Mouse (Mus musculus): Measurements from ENCODE around the gene Bcl2l11.

The Bcl2l11 gene

DNA sequence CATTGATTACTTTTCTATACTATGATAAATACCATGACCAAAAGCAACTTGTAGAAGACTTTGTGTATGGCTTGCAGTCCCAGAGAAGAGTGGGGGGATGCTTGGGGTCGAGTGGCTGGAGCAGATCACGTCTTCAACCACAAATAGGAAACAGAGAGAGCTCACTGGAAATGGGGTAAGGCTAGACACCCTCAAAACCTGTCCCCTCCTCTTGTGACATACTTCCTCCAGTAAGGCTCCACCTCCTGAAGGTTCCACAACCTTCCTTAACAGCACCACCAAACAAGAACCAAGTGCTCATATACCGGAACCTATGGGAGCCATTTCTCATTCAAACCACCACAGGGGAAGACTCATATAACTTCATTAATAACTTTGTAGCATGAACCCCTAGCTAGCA lies 44.8 kb downstream of the Bcl2l11 start:
- Histone ChIP-seq H3K4me1 (replicated peaks; ENCODE audit: low read depth, low read length) (peaks cover 29% of the 10 kb centered on the region), H3K4me3 (replicated peaks; ENCODE audit: low read length) (no peak overlapping the region), H3K36me3 (ENCODE audit: insufficient read depth, low read length) (no peaks in the 10 kb centered on the region), H3K27me3 (ENCODE audit: insufficient read depth, low read length) (no peaks in the 10 kb centered on the region), H3K9me3 (ENCODE audit: low read length) (peaks cover 5% of the 10 kb centered on the region; the same call in 1 of the 2 replicates)
- TF ChIP-seq NANOG (IDR thresholded peaks at IDR 0.05; ENCODE audit: borderline replicate concordance, low read length), result no peak
- TF ChIP-seq POU5F1 (IDR thresholded peaks at IDR 0.05; ENCODE audit: borderline replicate concordance, low read length), result no peak
- TF ChIP-seq CTCF (conservative IDR thresholded peaks at IDR 0.05; ENCODE audit: low read length), result no peak

DNA sequence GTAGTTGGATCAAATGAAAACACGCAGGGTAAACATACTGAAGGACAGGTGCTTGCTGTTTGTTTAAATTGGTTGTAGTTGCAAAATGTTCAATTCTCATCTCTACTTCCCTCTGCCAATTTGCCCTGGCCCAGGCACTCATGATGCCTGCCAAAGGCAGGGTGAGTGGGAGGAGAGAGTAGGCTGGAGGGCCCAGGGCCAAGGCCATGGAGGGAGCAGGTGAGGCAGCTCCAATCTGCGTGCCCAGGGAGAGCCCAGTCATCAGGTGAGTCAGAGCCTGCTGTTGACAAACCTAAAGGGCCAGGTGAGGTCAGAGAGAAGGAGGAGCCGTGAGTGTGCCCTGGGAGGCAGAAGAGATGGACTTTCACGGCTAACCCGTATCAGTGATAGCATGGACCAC lies 46.4 kb downstream of the Bcl2l11 start:
- peaks cover 28% of the 10 kb centered on the region for H3K4me1 ChIP-seq (replicated peaks; ENCODE audit: low read depth, low read length)
- TF ChIP-seq POU5F1 (IDR thresholded peaks at IDR 0.05; ENCODE audit: borderline replicate concordance, low read length) (no peak), NANOG (IDR thresholded peaks at IDR 0.05; ENCODE audit: borderline replicate concordance, low read length) (no peak), CTCF (conservative IDR thresholded peaks at IDR 0.05; ENCODE audit: low read length) (no peak)
- H3K9me3 ChIP-seq (ENCODE audit: low read length), result peaks cover 5% of the 10 kb centered on the region; the same call in 1 of the 2 replicates
- H3K4me3 ChIP-seq (replicated peaks; ENCODE audit: low read length), result no peak overlapping the region
- H3K36me3 ChIP-seq (ENCODE audit: insufficient read depth, low read length), result no peaks in the 10 kb centered on the region
- H3K27me3 ChIP-seq (ENCODE audit: insufficient read depth, low read length), result no peaks in the 10 kb centered on the region; the same call in 1 of the 2 replicates

DNA sequence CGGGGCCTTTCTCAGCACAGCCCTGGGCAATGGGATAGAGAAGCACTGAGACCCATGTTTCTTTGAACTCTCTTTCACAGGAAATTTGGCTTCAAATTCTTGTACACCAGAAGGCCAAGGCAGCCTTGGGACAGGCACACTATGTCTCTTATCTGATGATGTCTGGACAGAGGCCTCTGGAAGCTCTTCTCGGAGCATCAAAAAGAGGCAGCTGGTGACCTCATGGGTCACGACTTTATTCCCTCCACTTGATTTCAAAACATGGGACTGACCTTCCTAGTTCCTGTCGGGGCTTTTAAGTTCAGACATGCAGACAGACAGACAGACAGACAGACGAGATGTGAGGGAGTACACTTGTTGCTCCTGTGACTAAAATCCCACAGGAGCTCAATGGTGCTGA lies 48.3 kb downstream of the Bcl2l11 start:
- peaks cover 5% of the 10 kb centered on the region; the same call in 1 of the 2 replicates for H3K9me3 ChIP-seq (ENCODE audit: low read length)
- TF ChIP-seq CTCF (conservative IDR thresholded peaks at IDR 0.05; ENCODE audit: low read length) (no peak), NANOG (IDR thresholded peaks at IDR 0.05; ENCODE audit: borderline replicate concordance, low read length) (no peak), POU5F1 (IDR thresholded peaks at IDR 0.05; ENCODE audit: borderline replicate concordance, low read length) (no peak)
- H3K36me3 ChIP-seq (ENCODE audit: insufficient read depth, low read length), result no peaks in the 10 kb centered on the region
- H3K4me3 ChIP-seq (replicated peaks; ENCODE audit: low read length), result no peak overlapping the region
- peaks cover 34% of the 10 kb centered on the region for H3K4me1 ChIP-seq (replicated peaks; ENCODE audit: low read depth, low read length)
- H3K27me3 ChIP-seq (ENCODE audit: insufficient read depth, low read length), result peaks cover 3% of the 10 kb centered on the region

DNA sequence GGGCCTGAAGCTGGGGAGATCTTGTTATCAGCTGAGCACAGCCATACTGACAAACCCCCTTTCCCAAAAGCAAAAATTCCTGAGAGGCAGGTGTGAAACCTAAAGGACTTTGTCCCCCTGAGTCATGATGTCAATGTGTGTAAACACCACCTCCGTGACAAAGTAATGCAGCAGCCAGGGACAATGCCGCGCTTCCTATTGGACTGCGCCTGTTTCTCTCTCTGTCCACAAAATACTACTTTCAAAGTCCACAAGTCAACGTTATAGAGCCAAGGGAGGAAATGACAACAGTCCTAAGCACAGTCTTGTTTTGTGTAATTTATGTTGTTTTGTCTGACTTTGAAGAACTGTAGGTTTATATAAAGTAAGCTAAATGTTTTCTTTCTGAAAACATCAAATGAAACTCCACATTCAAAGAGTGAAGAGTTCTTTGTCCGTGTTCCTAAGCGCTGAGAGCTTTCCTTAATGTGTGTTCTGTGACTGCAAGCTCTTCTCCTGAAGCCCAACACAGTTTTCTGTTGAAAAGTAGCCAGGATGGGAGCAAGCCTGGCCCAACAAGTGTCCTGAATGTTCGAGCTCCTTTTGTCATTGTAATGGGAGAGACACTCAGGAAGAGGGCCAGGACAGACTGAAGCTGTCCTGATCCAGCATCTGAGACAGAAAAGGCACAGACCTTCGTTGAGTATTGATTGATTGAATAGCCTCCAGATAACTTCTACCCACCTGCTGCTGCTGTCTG lies 48.9 kb downstream of the Bcl2l11 start:
- H3K4me1 ChIP-seq (replicated peaks; ENCODE audit: low read depth, low read length), result peaks cover 30% of the 10 kb centered on the region
- H3K9me3 ChIP-seq (ENCODE audit: low read length), result peaks cover 5% of the 10 kb centered on the region; the same call in 1 of the 2 replicates
- peaks cover 6% of the 10 kb centered on the region for H3K27me3 ChIP-seq (ENCODE audit: insufficient read depth, low read length)
- no peak overlapping the region for H3K4me3 ChIP-seq (replicated peaks; ENCODE audit: low read length)
- no peaks in the 10 kb centered on the region for H3K36me3 ChIP-seq (ENCODE audit: insufficient read depth, low read length)
- TF ChIP-seq POU5F1 (IDR thresholded peaks at IDR 0.05; ENCODE audit: borderline replicate concordance, low read length), result no peak
- no peak for TF ChIP-seq CTCF (conservative IDR thresholded peaks at IDR 0.05; ENCODE audit: low read length)
- no peak for TF ChIP-seq NANOG (IDR thresholded peaks at IDR 0.05; ENCODE audit: borderline replicate concordance, low read length)

DNA sequence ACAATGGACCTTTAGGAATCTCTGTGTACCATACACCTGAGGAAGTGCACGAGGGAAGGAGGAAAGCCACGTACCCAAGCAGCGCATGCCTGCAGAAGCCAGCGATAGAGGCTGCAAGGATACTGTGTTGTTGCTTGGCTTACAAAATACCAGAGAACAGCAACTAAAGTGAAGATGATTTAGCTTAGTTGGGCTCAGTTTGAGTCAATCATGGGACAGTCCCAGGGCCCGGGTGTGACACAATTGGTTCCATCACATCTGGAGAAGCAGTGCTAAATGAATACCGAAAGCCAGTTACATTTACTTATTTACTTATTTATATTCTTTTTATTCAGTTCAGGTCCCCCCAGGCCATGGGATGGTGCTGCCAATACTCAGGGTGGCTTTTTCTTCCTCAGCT lies 49.8 kb downstream of the Bcl2l11 start:
- Histone ChIP-seq H3K4me3 (replicated peaks; ENCODE audit: low read length) (no peak overlapping the region), H3K9me3 (ENCODE audit: low read length) (peaks cover 5% of the 10 kb centered on the region; the same call in 1 of the 2 replicates), H3K4me1 (replicated peaks; ENCODE audit: low read depth, low read length) (peaks cover 33% of the 10 kb centered on the region), H3K36me3 (ENCODE audit: insufficient read depth, low read length) (no peaks in the 10 kb centered on the region), H3K27me3 (ENCODE audit: insufficient read depth, low read length) (peaks cover 6% of the 10 kb centered on the region)
- TF ChIP-seq NANOG (IDR thresholded peaks at IDR 0.05; ENCODE audit: borderline replicate concordance, low read length), result no peak
- TF ChIP-seq CTCF (conservative IDR thresholded peaks at IDR 0.05; ENCODE audit: low read length), result no peak
- no peak for TF ChIP-seq POU5F1 (IDR thresholded peaks at IDR 0.05; ENCODE audit: borderline replicate concordance, low read length)

DNA sequence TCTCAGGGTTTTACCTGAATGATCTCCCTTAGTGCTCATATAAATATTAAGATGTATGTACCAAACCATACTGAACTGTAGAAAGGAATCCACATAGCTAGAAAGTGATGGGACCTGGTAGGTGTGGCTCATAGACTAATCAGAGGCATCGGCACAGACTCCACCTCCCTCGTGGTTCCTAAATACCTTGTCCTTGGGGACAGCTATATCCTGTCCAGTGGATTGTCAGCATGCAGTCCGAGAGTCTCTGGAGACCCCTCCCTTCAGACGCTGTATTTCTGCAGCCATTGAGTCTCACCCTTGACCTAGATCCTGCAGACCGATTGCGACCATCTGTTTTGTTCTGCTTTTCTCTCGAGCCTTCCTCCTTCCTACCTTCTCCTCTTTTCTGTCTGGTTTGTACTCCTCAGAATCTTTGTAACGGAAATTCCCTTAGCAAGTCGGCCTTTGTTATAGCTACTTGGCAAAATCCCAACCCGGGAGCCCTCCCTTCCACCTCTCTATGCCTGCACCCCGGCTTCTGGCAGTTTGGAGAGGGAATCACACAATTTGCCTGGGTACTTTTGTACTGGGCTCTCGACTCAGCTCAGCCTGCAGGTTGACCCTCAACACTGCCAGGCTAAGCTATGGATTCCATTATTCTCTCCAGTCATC lies 50.7 kb downstream of the Bcl2l11 start:
- no peak for TF ChIP-seq POU5F1 (IDR thresholded peaks at IDR 0.05; ENCODE audit: borderline replicate concordance, low read length)
- TF ChIP-seq CTCF (conservative IDR thresholded peaks at IDR 0.05; ENCODE audit: low read length), result no peak
- no peak for TF ChIP-seq NANOG (IDR thresholded peaks at IDR 0.05; ENCODE audit: borderline replicate concordance, low read length)
- Histone ChIP-seq H3K36me3 (ENCODE audit: insufficient read depth, low read length) (no peaks in the 10 kb centered on the region), H3K9me3 (ENCODE audit: low read length) (peaks cover 5% of the 10 kb centered on the region; the same call in 1 of the 2 replicates), H3K4me1 (replicated peaks; ENCODE audit: low read depth, low read length) (peaks cover 38% of the 10 kb centered on the region), H3K27me3 (ENCODE audit: insufficient read depth, low read length) (peaks cover 6% of the 10 kb centered on the region), H3K4me3 (replicated peaks; ENCODE audit: low read length) (no peak overlapping the region)

DNA sequence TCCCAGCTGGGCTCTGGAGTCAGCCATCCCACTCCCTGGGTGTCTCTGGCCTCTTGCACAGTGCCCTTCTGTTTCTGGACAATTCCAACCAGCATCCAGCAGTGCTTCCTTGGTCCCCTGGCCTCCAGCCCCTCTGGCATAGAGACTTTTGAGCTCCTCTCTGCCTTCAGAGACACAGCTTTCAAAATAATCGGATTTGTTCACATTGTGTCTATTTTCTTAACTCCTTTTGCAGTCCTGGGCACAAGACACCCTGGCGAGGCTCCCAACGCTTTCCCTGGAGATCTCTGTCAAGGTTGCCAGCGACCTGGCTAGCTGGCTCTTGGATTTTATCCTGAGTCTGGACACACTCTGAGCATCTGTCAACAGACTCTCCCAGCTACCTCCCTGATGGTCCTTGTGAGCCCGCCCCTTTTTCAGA lies 51.4 kb downstream of the Bcl2l11 start:
- Histone ChIP-seq H3K4me1 (replicated peaks; ENCODE audit: low read depth, low read length) (peaks cover 38% of the 10 kb centered on the region), H3K4me3 (replicated peaks; ENCODE audit: low read length) (no peak overlapping the region), H3K27me3 (ENCODE audit: insufficient read depth, low read length) (peaks cover 6% of the 10 kb centered on the region), H3K36me3 (ENCODE audit: insufficient read depth, low read length) (no peaks in the 10 kb centered on the region), H3K9me3 (ENCODE audit: low read length) (peaks cover 5% of the 10 kb centered on the region; the same call in 1 of the 2 replicates)
- no peak for TF ChIP-seq NANOG (IDR thresholded peaks at IDR 0.05; ENCODE audit: borderline replicate concordance, low read length)
- TF ChIP-seq CTCF (conservative IDR thresholded peaks at IDR 0.05; ENCODE audit: low read length), result no peak
- no peak for TF ChIP-seq POU5F1 (IDR thresholded peaks at IDR 0.05; ENCODE audit: borderline replicate concordance, low read length)

DNA sequence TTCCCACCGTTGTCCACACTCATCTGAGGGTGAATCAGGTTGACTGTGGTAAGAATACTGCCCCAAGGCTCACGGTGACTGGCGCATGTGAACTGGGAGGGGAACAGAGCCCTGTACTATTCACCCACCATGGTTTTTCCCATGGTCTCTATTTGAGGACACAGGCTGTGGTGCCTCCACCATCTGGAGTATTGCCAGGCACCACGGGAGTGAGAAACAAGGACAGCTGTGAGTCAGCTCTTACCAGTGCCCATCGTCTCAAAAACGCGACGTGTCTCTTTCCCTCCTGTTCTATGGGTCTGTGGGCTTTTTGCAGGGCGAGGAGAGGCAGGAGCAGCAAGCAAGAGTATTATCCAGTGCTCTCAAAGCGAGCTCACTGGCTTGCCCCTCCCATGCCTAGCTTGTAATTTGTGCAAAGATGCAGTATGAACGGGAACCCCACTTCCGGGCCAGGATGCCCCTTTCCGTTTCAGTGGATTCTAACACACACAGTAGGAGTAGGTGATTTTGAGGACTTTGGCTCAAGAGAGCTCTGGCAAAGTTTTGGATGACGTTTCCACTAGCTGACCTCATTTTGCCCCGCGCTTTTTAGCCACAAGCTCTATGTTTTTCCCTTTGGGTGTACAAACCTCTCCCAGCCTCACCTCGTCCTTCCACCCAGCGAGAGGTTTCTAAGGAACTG lies 53.4 kb downstream of the Bcl2l11 start:
- Histone ChIP-seq H3K36me3 (ENCODE audit: insufficient read depth, low read length) (no peaks in the 10 kb centered on the region), H3K27me3 (ENCODE audit: insufficient read depth, low read length) (peaks cover 6% of the 10 kb centered on the region), H3K4me1 (replicated peaks; ENCODE audit: low read depth, low read length) (peaks cover 44% of the 10 kb centered on the region), H3K9me3 (ENCODE audit: low read length) (no peaks in the 10 kb centered on the region), H3K4me3 (replicated peaks; ENCODE audit: low read length) (no peak overlapping the region)
- TF ChIP-seq NANOG (IDR thresholded peaks at IDR 0.05; ENCODE audit: borderline replicate concordance, low read length) (no peak), CTCF (conservative IDR thresholded peaks at IDR 0.05; ENCODE audit: low read length) (no peak), POU5F1 (IDR thresholded peaks at IDR 0.05; ENCODE audit: borderline replicate concordance, low read length) (no peak)

Data from E14TG2a.4 (cell line).